Mouse (Mus musculus) brain, embryonic 14.5 days (tissue): ENCODE data around the gene Ikzf2.

Experiments used
- CTCF ChIP-seq: fragments of 200-500 bp; IDR thresholded peaks from 2 replicates; pipeline ENCODE4 v1.5.1; 2012; ENCODE audit warnings: inconsistent platforms, mild to moderate bottlenecking, moderate library complexity, borderline replicate concordance; ENCODE audit not compliant: insufficient read depth, insufficient read length; ENCODE audit errors: extremely low read depth
- POLR2A ChIP-seq: fragments of 200-500 bp; IDR thresholded peaks from 2 replicates; pipeline ENCODE4 v1.6.1; 2012; ENCODE audit warnings: mild to moderate bottlenecking, inconsistent platforms, borderline replicate concordance; ENCODE audit not compliant: poor library complexity, insufficient read depth, insufficient read length, severe bottlenecking; ENCODE audit errors: extremely low read depth

GRCm38 (mm10) chr1:69667456-69667855 is 19.6 kb downstream of the Ikzf2 start:
- no peak for TF ChIP-seq CTCF
- TF ChIP-seq POLR2A = no peak
